Mouse (Mus musculus) monocyte, adult 59 days (primary cell): ENCODE data around the gene Cyp4a30b. TPM values are rescaled to one million over a fixed set of nuclear protein-coding genes. Genes with fewer than 3 reads are reported as not detected.

Experiments
- total RNA-seq, 2 experiments: library from RNA; stranded (reverse); gene quantifications; one replicate each; pipeline ENCODE4 v1.2.4; 2023

The Cyp4a30b gene
- not detected for total RNA-seq

GRCm38 (mm10) chr4:115452304-115452703 lies at the start of gene Cyp4a30b:
Cyp4a30b (plus strand) TSS chr4:115452604.

GRCm38 (mm10) chr4:115411324-115411723 lies 41.1 kb upstream of the Cyp4a30b start, which contains the start of gene Cyp4a12b:
Cyp4a12b (plus strand) TSS chr4:115411624.

GRCm38 (mm10) chr4:115496001-115496400 lies 43.6 kb downstream of the Cyp4a30b start, which contains the start of gene Cyp4a14:
Cyp4a14 (minus strand) TSS chr4:115496142.

GRCm38 (mm10) chr4:115518000-115518399 lies 65.6 kb downstream of the Cyp4a30b start, which contains the start of gene Cyp4a10:
Cyp4a10 (plus strand) TSS chr4:115518264.

Other genes starting within 250 kb of the Cyp4a30b start
- not detected for gene Cyp4a29, start 210.5 kb upstream of the Cyp4a30b start, total RNA-seq
- not detected for gene Cyp4a12a, start 153.6 kb upstream of the Cyp4a30b start, total RNA-seq
- not detected for gene Cyp4a12b, start 41.0 kb upstream of the Cyp4a30b start, total RNA-seq
- not detected for gene Cyp4a14, start 43.5 kb downstream of the Cyp4a30b start, total RNA-seq
- not detected for gene Cyp4a10, start 65.7 kb downstream of the Cyp4a30b start, total RNA-seq
- not detected for gene Cyp4a31, start 111.0 kb downstream of the Cyp4a30b start, total RNA-seq
- gene Cyp4a32, start 148.4 kb downstream of the Cyp4a30b start, total RNA-seq, result not detected
- gene Cyp4b1, start 195.1 kb downstream of the Cyp4a30b start, total RNA-seq, result not detected